Mouse (Mus musculus): ENCODE data around the gene Peak1.

Gene Peak1

GRCm38 (mm10) chr9:56180118-56180781 is 237.6 kb downstream of the Peak1 start:
- DNase-seq: no peak

DNA sequence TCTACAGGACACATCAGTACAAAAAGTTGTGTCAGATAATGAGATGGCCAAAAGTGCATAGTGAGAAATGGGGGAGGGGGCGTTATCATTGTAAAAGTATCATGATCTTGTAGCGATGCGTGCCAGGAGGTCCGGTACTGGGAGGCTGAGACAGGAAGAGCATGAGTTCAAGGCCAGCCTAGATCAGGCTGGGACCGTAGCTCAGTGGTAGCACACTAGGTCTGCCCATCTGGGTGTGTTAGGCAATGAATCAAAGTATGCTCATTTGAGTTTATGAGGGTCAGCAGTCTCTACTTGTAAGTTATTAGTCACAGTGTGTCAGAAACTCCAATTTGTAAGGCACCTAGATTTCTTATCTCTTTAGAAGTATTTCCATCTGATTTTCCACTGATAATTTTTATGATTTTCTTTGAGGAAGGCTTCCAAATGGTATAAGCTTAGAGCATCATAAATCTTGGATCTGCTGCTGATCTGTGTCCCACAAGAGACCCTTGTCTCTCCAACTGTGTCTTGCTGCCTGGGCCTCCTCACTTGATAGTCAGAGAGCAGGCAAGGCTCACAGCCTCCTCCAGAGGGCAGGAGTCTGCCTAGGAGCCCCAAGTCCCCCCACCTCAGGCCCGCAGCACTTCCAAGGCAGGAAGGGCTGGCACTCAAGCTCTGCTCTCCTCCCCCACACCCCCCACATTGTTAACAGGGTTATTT is 238.3 kb downstream of the Peak1 start:
- DNase-seq: peak; percentile 61

GRCm38 (mm10) chr9:56177354-56177753 is 240.5 kb downstream of the Peak1 start:
- DNase-seq: no peak

- no peak for DNase-seq
These were observed 242.6 kb downstream of the Peak1 start for GRCm38 (mm10) chr9:56175316-56175715.

DNA sequence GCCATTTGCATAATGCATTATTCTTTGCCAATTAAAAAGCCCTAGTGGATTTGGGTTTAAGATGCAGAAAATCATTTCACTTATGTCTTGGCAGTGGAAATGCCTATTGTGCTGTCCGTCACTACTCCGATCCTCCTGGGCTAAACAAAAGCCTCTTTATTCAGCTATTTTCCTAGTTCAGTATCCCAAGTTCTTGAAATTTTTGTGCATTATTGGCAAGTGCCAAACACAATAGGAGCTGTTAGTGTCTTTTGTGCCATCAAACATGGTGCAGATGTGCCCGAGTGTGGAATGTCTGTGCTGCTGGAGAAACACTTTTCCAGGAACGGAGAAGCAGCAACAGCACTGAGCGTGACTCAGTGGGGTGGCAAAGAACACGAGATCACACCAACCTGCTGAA is 250.2 kb downstream of the Peak1 start:
- DNase-seq: no peak

DNA sequence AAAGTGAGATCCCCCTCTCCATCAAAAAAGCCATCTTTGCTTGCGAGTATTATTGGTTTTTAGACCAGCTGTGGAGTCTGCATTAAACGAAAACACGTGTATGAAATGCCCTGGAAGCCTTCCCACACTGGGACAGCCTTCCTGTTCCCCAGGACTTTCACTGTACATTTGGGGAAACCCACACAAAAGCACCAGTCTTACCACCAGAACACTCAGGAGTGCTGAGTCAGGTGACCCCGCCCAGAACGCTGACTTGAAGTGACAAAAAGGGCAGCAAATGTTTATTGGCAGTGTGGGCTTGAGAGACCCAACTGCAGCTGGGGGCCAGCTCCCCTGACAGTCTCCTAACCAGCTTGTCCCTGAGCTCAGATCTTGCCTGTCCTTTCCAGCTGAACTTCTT is 251.7 kb downstream of the Peak1 start:
- no peak for DNase-seq

- no peak for DNase-seq
These were observed 252.5 kb downstream of the Peak1 start, which contains the start of gene Tspan3 for GRCm38 (mm10) chr9:56165377-56165776. Gene Tspan3 (minus strand): TSS chr9:56165477.

GRCm38 (mm10) chr9:56160341-56161141 is 257.3 kb downstream of the Peak1 start:
- peak; percentile 95 for DNase-seq

DNA sequence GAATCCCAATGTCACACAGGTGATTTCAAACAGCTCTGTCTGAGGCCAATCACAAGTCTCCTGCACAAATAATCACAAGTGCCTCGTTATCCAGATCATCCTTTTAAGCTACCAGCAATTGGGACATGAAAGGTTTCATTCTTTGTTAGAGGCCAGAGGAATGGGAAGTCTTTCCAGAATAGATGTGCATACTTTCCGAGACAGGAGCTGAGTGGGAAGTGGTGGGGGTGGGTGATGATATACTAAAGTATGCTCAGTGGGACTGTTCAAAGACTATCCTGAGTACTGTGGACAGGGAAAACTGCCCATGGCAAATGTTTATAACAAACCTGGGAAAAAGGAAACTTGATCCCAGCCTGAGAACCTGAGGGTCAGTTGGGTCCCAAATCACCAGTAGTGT is 258.4 kb downstream of the Peak1 start:
- DNase-seq: no peak

- no peak for DNase-seq
These were observed 259.8 kb downstream of the Peak1 start for GRCm38 (mm10) chr9:56158077-56158476.

GRCm38 (mm10) chr9:56154572-56154971 is 263.3 kb downstream of the Peak1 start:
- no peak for DNase-seq

DNA sequence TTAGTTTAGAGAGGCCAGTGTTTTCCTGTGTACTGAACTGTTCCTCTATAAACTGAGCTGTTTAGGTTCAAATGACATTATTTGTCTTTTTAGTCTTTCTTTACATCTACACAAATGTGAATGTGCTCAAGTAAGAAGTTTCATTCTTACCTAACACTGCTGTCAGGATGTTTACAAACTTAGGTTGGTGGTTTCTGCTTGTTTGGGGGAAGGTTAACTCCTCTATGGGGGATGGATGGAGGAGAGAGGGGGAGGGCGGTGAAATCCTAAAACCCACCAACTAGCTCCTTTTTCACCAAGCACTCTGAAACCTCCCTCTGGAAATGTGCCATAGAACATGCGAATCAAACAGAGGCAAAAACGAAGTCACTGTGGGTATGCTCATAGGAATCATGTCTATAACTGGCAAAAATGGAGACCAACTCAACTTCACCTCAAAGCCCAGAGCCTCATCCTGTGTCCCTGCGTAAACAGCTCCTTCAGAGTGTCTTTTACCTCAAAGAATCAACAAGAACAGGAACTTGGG is 265.3 kb downstream of the Peak1 start:
- DNase-seq: no peak

DNA sequence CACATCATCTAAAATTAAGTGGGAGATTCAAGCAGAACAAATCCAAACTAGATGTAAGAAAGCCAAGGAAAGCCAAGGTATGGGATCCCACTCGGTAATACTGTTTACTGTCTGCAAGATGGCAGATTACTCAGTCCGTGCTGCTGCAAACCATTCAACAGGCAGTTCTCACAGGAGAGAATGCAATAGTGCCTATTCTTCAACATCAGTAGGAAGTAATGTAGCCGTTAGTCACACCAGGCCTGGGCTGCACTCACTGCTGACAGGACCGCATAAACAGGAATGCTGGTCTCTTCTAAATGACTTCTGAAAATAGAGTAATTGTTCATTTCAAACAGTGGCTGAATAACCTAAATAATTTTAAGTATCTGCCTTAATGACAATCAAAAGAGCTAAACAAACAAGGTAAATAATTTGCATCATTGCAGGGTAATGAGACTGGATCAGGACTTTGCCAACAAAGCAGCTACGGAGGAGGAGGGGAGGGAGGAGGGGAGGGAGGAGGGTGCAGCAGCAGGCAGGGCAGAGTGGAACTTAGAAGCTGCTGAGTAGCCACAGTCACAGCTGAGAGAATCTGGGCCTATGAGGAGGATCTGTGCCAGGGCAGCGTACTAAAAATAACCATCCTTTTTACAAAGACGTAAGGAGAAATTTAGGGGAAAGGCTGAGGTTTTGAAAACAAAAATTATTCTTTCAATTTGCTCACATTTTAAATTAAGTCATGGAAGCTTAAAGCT is 266.0 kb downstream of the Peak1 start:
- peak; percentile 68 for DNase-seq

All from kidney, postnatal 10 days (tissue).